Mouse (Mus musculus): ENCODE data around the gene Nfkb1.

The Nfkb1 gene

GRCm38 (mm10) chr3:135691191-135692131 is at the start of gene Nfkb1:
Nfkb1 (minus strand) TSS chr3:135691547.
- peak; percentile 53 for DNase-seq (ENCODE audit: low spot score)

DNA sequence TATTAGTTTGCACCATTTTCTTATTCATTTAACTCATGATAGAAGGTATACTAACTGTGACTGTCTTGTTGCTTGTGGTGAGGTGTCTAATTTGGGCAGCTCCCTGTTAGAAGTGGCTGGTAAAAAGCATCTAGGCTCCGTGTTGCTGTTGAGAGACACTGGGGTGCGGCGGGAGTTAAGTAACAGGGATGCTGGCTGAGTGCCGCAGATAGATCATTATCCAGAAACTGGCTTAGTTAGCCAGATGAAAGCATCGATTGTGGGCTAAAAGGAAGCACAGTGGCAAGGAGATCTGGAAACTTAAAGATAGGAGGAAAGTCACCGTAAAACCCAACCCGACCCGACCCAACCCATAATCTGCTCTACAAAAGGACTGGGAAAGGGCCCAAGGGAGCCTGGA is 49.4 kb upstream of the Nfkb1 start:
- no peak for DNase-seq (ENCODE audit: low spot score)

GRCm38 (mm10) chr3:135734736-135735135 is 43.4 kb upstream of the Nfkb1 start:
- no peak for DNase-seq (ENCODE audit: low spot score)

GRCm38 (mm10) chr3:135732747-135733445 is 41.5 kb upstream of the Nfkb1 start:
- DNase-seq (ENCODE audit: low spot score): no peak

DNA sequence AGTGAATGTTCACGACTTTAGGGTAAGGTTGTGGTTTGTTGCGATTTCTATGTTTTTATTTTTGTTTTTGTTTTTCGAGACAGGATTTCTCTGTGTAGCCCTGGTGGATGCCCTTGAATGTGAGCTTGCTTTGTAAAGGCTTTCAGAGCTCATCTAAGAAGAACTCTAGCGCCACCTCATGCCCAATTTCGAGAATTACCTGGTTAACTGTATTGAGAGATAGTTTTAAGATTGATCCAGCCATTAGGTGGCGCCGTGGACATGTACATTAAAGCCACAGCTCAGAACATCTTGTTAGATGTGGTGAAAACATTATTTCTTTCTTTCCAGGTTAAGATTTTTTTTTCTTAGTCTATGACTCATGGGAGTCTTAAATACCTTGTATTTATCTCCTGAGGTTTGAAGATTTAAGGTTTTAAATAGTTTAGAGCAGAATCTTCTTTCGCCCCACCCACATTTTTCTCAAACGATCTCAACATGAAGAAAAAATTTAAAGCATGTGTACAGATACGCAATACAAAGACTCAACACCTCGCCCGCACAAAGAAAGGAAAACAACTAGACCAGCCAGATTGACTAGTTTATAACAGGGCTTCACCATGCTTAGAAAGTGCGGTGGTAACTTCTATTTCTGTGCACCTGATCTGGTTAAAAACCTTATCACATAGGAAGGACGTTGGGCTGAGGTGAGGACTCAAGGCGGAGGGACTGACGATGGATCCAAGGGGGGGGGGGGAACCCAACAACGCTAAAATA is 40.1 kb upstream of the Nfkb1 start:
- DNase-seq (ENCODE audit: low spot score): peak; percentile 83

DNA sequence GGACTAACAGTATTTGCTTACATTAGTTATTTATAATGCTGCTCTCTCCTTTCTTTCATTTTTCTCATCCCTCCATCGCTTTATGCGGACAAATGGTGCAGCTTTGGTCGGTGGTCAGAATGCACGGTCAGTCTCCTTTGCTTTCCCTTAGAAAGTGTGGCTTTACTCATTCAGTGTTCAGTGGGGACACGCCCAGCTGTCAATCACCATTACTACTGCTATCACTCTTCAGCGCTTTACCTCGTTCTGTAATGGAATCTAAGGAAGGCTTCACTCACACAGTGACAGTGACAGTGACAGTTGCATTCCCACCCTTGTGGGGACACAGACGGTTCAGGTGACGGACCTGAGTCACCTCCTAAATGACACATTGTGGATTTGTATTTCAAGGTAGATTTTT is 39.4 kb upstream of the Nfkb1 start:
- DNase-seq (ENCODE audit: low spot score): no peak

GRCm38 (mm10) chr3:135729575-135729974 is 38.2 kb upstream of the Nfkb1 start:
- DNase-seq (ENCODE audit: low spot score): no peak

GRCm38 (mm10) chr3:135728900-135729299 is 37.6 kb upstream of the Nfkb1 start:
- DNase-seq (ENCODE audit: low spot score): no peak

- DNase-seq (ENCODE audit: low spot score): no peak
These were observed 36.0 kb upstream of the Nfkb1 start for GRCm38 (mm10) chr3:135727339-135727738.

DNA sequence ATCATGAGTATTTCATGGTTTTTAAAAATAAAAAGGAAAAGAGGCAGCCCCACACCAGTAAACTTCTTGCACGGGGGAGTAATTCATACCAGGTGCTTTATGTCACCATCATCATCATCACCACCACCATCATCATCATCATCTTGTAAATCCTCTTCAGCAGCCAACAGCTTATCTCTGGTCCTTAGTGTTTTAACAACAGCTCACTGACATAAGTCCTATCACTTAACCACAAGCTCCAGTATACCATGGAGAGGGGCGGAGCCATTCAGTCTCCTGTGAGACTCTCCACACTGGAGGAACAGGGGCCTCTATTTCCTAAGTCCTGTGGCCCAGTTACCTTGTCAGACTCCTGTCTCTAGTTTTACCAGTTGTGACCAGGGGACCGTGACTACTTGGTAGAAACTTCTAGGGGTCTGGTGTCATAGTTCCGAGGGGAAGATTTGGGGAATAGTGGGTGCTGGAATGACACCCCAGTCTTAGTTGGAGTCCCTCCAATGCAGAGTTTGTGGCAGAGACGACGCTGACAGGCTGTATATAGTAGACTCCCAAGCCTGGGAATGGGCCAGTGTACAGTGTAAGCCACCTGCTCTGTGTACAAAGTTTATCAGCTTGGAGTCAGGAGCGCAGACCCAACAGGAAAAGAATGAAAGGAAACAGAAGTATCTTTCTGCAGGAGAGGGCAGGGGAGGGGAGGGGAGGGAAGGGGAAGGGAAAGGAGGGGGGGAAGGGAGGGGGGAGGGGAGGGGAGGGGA is 35.4 kb upstream of the Nfkb1 start:
- DNase-seq (ENCODE audit: low spot score): no peak

GRCm38 (mm10) chr3:135726023-135726422 is 34.7 kb upstream of the Nfkb1 start:
- DNase-seq (ENCODE audit: low spot score): no peak

- no peak for DNase-seq (ENCODE audit: low spot score)
These were observed 30.8 kb upstream of the Nfkb1 start for GRCm38 (mm10) chr3:135722104-135722503.

DNA sequence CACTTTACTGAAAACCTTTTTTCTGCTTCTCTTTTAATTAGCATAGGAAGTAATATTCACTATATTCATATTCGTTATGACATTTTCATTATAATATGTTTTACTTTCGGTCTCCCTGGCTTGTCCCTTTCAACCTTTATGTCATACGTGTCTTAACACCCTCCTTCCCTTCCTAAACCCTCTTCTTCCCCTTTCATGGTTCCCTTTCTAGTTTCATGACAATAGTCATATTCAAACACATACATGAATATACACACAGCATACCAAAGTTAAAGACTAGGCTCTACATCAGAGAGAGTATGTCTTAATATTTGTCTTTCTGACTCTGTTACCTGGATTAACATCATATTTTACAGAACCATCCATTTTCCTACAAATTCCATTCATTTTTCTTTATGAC is 28.6 kb upstream of the Nfkb1 start:
- no peak for DNase-seq (ENCODE audit: low spot score)

DNA sequence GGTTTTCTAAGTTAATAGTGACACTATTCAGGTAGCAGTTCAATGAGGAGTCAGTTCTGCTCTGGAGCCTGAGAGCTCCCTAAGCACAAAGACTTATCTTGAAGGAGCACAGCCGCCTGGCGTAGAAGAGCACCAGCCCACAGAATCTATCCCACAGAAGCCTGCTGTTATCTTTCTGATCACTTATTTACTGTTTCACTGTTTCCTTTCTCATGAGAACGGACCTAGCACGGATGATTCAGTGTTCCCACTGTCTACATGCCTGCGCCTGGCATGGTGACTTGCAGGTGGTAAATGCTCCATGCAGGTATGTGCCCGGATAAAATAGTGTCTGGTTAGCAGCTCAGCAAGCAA is 27.8 kb upstream of the Nfkb1 start:
- DNase-seq (ENCODE audit: low spot score): no peak

DNA sequence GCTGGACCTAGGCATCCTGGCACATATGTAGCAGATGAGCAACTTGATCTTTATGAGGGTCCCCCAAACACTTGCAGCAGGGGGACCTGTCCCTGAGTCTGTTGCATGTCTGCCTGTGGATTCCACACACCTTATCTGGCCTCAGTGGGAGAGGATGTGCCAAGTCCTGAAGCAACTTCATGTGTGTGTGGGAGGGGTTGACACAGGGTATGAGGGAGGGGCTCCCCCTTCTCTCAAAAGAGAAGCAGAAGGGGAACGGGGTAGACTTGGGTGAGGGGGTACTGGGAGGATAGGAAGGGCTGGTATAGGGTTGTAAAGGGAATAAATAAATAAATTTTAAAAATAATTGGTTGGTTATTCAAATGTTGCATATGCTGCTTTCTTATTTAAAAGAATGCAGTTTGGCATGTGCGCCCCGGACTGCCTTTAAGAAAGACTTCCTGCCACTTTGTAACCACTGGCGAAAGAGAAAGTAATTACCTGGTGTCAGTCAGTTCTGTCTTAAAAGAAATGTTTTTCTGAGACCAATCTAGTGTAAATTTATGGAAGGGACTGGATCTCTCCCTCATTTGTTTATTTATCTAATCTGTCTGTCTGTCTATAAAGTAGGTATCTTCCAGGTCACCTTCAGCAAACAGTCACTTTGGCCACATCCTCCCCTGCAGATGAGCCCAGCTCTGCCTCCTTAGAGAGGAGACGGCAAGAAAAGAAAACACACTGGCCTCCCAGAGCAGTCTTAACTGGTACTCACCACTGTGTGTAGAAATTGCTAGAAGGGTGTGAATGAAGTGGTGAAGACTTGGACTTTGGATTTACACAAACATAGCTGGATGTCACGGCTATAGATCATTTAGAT is 27.2 kb upstream of the Nfkb1 start:
- no peak for DNase-seq (ENCODE audit: low spot score)

DNA sequence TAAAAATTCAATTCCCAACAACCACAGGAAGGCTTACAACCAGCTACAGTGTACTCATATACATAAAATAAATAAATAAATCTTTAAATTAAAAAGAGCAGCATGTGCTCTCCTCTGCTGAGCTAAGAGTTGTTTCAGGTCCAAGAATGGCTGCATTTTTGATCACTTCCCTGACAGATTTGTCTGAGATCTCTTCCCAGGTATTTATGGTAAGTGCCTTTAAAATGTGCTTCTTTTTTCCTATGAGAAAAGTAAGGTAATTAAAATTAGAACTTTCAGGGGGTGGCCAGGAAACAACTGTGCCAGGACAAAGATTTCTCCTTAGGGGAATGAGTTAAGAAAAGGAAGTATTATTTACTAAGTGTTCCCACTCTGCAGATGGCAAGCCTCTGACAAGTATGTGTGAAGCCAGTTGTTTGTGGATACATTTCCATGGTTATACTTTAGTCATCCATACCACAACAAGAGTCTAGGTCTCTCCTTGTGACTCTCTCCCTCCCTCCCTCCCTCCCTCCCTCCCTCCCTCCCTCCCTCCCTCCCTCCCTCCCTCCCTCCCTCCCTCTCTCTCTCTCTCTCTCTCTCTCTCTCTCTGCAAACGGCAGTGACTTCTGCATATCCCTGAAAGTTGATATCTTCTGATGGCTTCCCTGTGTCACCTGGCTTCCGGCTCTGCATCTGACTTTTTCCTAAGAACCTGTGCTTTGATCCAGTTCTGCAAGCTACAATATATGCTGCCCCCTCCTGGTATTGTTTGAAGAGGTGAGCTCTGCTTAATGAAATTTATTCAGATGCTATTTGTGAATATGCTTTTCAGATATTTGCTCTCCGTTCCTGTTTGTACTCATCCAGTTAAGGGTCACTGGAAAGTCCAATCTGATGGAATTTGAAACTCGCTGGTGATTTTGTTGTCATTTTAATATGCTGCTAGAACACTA is 21.9 kb upstream of the Nfkb1 start:
- no peak for DNase-seq (ENCODE audit: low spot score)

GRCm38 (mm10) chr3:135711613-135712012 is 20.3 kb upstream of the Nfkb1 start:
- no peak for DNase-seq (ENCODE audit: low spot score)

- DNase-seq (ENCODE audit: low spot score): no peak
These were observed 19.8 kb upstream of the Nfkb1 start for GRCm38 (mm10) chr3:135711040-135711570.

DNA sequence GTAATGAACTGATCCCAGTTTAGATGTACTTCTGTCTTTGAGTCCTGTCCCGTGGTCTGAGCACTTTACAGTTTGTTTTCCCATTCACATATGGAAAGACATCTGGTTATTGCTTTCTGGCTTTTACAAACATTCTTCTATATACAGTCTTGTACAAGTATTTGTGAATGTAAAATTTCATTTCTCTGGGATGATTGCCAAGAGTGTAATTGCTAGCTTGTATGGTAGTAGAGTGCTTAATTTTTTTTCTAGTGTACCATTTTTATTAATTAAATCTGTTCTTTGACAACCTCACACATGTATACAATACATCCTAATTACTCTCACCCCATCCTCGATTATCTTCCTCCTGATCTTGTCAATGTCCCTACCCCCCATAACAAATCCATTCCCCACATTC is 12.0 kb upstream of the Nfkb1 start:
- DNase-seq (ENCODE audit: low spot score): no peak

DNA sequence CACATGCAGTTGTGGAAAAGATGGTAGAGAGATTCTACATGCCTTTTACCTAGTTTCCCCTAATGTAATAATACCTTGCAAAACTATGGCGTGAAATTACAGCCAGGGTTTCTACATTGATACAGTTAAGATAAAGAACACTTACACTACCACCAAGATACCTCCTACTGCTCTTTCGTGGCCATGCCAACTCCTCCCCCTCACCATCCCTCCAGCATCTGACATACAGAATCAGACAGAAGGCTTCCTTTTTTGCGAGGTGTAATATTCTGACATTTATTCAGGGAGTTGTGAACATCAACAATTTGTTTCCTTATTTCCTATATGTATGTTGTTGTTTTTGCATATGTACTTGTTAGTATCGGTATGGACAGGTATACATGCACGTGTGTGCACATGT is 11.3 kb upstream of the Nfkb1 start:
- no peak for DNase-seq (ENCODE audit: low spot score)

Measured in testis, postnatal 14 days (tissue).